Mouse (Mus musculus) erythroblast, embryonic 14.5 days (primary cell): ENCODE data around the gene Wrap73. TPM values are rescaled to one million over a fixed set of nuclear protein-coding genes. Genes with fewer than 3 reads are reported as not detected.

Source experiments
- H3K27me3 ChIP-seq: 2 replicates; pipeline ENCODE4 v1.6.1; 2012; ENCODE audit warnings: inconsistent platforms; ENCODE audit not compliant: control insufficient read depth
- H3K36me3 ChIP-seq: 2 replicates; pipeline ENCODE4 v1.6.1; 2012; ENCODE audit warnings: mild to moderate bottlenecking, inconsistent platforms; ENCODE audit not compliant: control insufficient read depth
- H3K4me1 ChIP-seq: 2 replicates; pipeline ENCODE4 v1.6.1; 2012; ENCODE audit warnings: inconsistent platforms; ENCODE audit not compliant: control insufficient read depth
- H3K4me3 ChIP-seq: replicated peaks from 2 replicates; pipeline ENCODE3; 2012; ENCODE audit warnings: moderate library complexity, mild to moderate bottlenecking, inconsistent platforms
- H3K9me3 ChIP-seq: 2 replicates; pipeline ENCODE4 v1.6.1; 2012; ENCODE audit warnings: low read length, inconsistent platforms, mixed read lengths; ENCODE audit not compliant: control insufficient read depth
- GATA1 ChIP-seq: IDR thresholded peaks from 2 replicates; pipeline ENCODE4 v1.6.1; 2012; ENCODE audit warnings: low read length, inconsistent platforms, mixed read lengths
- TAL1 ChIP-seq: IDR thresholded peaks from 3 replicates; pipeline ENCODE4 v1.6.1; 2012; ENCODE audit warnings: low read length, inconsistent platforms, mixed read lengths
- polyA plus RNA-seq: library from polyadenylated mRNA; stranded (reverse); fragments of >175 nt; gene quantifications from 2 replicates; pipeline ENCODE4 v1.2.3, GENCODE M21; 2012

Gene Wrap73
- polyA plus RNA-seq, 1 experiment: 1.4 TPM

- Histone ChIP-seq H3K27me3 (no peaks in the 10 kb centered on the region), H3K4me3 (no peak overlapping the region), H3K9me3 (no peaks in the 10 kb centered on the region), H3K36me3 (no peaks in the 10 kb centered on the region), H3K4me1 (no peaks in the 10 kb centered on the region)
- TF ChIP-seq GATA1: no peak
- TF ChIP-seq TAL1: no peak
Observed at GRCm38 (mm10) chr4:154186002-154186537, 43.9 kb downstream of the Wrap73 start.

- Histone ChIP-seq H3K36me3 (no peaks in the 10 kb centered on the region), H3K4me1 (no peaks in the 10 kb centered on the region), H3K27me3 (no peaks in the 10 kb centered on the region), H3K4me3 (no peak overlapping the region), H3K9me3 (no peaks in the 10 kb centered on the region)
- no peak for TF ChIP-seq TAL1
- TF ChIP-seq GATA1: no peak
Observed at GRCm38 (mm10) chr4:154188948-154189347, 46.8 kb downstream of the Wrap73 start.

DNA sequence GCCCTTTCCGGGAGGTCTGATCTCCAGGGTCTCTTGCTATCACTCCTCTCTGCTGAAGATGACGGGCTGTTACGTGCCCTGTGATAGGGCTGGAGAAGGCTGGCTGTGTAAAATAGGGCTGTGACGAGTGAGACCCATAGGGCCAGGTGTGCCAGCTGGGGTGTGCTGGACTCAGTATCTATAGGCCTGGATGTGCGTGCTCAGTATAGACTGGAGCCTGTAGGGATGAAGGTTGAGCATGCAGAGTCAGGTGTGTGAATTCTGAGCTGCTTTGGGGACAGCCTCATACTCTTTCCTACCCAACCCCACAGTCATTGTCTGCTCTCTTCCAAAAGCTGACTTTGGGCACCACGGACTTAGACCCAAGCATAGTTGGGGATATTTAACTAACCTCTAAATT lies 55.8 kb downstream of the Wrap73 start:
- no peak for TF ChIP-seq GATA1
- TF ChIP-seq TAL1: no peak
- Histone ChIP-seq H3K4me1 (no peaks in the 10 kb centered on the region), H3K27me3 (no peaks in the 10 kb centered on the region), H3K36me3 (no peaks in the 10 kb centered on the region), H3K4me3 (no peak overlapping the region), H3K9me3 (no peaks in the 10 kb centered on the region)

GRCm38 (mm10) chr4:154198377-154198961 lies 56.3 kb downstream of the Wrap73 start:
- TF ChIP-seq TAL1 (no peak), GATA1 (no peak)
- Histone ChIP-seq H3K4me3 (no peak overlapping the region), H3K9me3 (no peaks in the 10 kb centered on the region), H3K36me3 (no peaks in the 10 kb centered on the region), H3K27me3 (no peaks in the 10 kb centered on the region), H3K4me1 (no peaks in the 10 kb centered on the region)

DNA sequence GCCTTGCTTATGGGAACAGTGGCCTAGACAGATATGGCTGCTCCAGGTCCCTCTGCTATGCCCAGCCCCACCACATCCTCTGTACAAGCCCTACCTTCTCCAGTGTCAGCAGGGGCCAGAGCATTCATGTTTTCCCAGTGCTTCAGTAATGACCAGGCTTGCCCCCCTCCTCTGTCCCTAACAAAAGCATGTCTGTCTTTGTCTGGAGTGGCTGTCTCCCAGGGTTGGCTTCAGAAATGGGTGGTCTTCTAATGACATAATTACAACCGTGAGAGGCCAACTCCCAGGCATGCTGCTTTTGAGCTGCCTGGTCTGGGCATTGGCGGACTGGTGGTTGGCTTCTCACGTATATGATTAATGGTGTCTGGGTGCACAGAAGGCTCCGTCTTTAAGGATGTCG lies 59.3 kb downstream of the Wrap73 start:
- no peaks in the 10 kb centered on the region for H3K36me3 ChIP-seq
- TF ChIP-seq TAL1 (no peak), GATA1 (no peak)
- H3K27me3 ChIP-seq: no peaks in the 10 kb centered on the region
- no peak overlapping the region for H3K4me3 ChIP-seq
- H3K4me1 ChIP-seq: no peaks in the 10 kb centered on the region
- H3K9me3 ChIP-seq: no peaks in the 10 kb centered on the region

DNA sequence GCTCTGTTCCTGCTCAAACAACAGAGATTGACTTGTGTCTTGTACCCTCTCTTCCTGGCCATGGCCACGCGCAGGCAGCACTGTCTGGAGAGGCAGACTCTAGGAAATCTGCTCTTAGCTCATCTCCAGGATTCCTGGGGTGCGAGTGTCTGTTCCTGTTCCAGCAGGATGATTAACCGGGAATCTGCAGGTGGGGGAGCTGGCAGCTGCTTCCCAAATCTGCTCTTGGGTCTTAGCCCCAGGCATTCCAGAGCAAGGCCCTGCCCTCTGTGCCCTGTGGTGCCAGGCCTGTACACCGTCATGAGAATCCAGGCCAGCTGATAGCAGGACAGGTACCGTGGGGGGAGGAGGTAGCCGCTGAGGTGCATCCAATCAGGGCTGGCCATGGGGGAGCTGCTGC lies 62.4 kb downstream of the Wrap73 start:
- TF ChIP-seq TAL1 (no peak), GATA1 (no peak)
- H3K4me3 ChIP-seq: no peak overlapping the region
- no peaks in the 10 kb centered on the region for H3K9me3 ChIP-seq
- no peaks in the 10 kb centered on the region for H3K36me3 ChIP-seq
- no peaks in the 10 kb centered on the region for H3K4me1 ChIP-seq
- no peaks in the 10 kb centered on the region for H3K27me3 ChIP-seq

DNA sequence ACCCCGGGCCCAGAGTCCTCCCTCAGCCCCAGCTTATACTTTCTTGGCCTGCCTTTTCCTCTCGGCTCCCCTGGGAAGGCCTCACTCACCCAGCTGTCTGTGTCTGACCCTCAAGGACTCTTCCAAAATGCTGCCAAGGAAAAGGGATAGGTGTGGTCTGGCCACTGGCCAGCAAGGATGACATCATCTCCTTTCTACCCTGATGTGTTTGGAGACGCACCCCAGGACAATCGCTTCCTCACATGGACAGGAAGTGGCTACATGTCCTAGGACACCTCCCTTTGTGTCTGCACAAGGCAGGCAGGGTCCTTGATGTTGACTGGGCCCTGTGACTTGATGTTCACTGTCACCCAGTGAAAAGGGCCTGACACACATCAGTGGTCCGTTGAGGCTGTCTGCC lies 63.2 kb downstream of the Wrap73 start:
- Histone ChIP-seq H3K27me3 (no peaks in the 10 kb centered on the region), H3K36me3 (no peaks in the 10 kb centered on the region), H3K9me3 (no peaks in the 10 kb centered on the region), H3K4me1 (no peaks in the 10 kb centered on the region), H3K4me3 (no peak overlapping the region)
- TF ChIP-seq GATA1 (no peak), TAL1 (no peak)

GRCm38 (mm10) chr4:154207261-154207660 lies 65.1 kb downstream of the Wrap73 start:
- Histone ChIP-seq H3K4me1 (no peaks in the 10 kb centered on the region), H3K27me3 (no peaks in the 10 kb centered on the region), H3K4me3 (no peak overlapping the region), H3K36me3 (no peaks in the 10 kb centered on the region), H3K9me3 (no peaks in the 10 kb centered on the region)
- no peak for TF ChIP-seq TAL1
- no peak for TF ChIP-seq GATA1

DNA sequence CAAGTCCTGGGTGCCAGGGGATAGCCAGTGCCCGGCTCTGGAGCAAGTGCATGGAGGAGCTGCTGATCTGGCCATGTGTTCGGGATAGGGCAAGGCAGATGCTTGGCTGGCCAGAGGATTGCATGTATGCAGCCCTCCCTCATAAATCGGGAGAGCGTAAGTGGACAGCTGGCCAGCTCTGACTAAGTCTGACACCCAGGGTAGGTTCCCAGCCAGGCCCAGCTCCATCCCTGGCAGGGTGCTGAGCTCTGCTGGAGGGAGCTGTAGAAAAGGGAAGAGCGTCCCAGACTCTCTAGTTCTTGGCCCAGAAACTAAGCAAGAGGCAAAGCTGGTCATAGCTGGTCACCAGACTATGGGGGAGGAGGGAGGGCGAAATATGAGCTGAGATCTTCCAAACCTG lies 66.9 kb downstream of the Wrap73 start:
- TF ChIP-seq GATA1: no peak
- TF ChIP-seq TAL1: no peak
- H3K36me3 ChIP-seq: no peaks in the 10 kb centered on the region
- peaks cover 8% of the 10 kb centered on the region; the same call in 1 of the 2 replicates for H3K27me3 ChIP-seq
- H3K4me1 ChIP-seq: peaks cover 10% of the 10 kb centered on the region
- peaks cover 4% of the 10 kb centered on the region; the same call in 1 of the 2 replicates for H3K9me3 ChIP-seq
- no peak overlapping the region for H3K4me3 ChIP-seq

GRCm38 (mm10) chr4:154209825-154210224 lies 67.7 kb downstream of the Wrap73 start:
- H3K36me3 ChIP-seq: no peaks in the 10 kb centered on the region
- peaks cover 7% of the 10 kb centered on the region; the same call in 1 of the 2 replicates for H3K9me3 ChIP-seq
- TF ChIP-seq TAL1: no peak
- no peak for TF ChIP-seq GATA1

More at GRCm38 (mm10) chr4:154209825-154210224, 67.7 kb downstream of the Wrap73 start:
- H3K4me1 ChIP-seq: peaks cover 16% of the 10 kb centered on the region
- no peak overlapping the region for H3K4me3 ChIP-seq
- H3K27me3 ChIP-seq: peaks cover 8% of the 10 kb centered on the region; the same call in 1 of the 2 replicates
